Mouse (Mus musculus) heart, postnatal 0 days (tissue): ENCODE measurements around the gene Dtx3l.

Experiments
- CTCF ChIP-seq: IDR thresholded peaks from 2 replicates; pipeline ENCODE4 v1.5.1; 2016; ENCODE audit warnings: antibody characterized with exemption, control low read depth, low read depth
- EP300 ChIP-seq: IDR thresholded peaks from 2 replicates; pipeline ENCODE4 v1.6.1; 2016; ENCODE audit warnings: antibody characterized with exemption, low read depth

- TF ChIP-seq CTCF (no peak), EP300 (no peak)
Measured at GRCm38 (mm10) chr16:35968149-35968548, 29.2 kb upstream of the Dtx3l start.
